Mouse (Mus musculus): ENCODE measurements around the gene Sh3rf3. TPM values are rescaled to one million over a fixed set of nuclear protein-coding genes. Genes with fewer than 3 reads are reported as not detected.

Gene Sh3rf3
- polyA plus RNA-seq, 1 experiment: 6.0 TPM

DNA sequence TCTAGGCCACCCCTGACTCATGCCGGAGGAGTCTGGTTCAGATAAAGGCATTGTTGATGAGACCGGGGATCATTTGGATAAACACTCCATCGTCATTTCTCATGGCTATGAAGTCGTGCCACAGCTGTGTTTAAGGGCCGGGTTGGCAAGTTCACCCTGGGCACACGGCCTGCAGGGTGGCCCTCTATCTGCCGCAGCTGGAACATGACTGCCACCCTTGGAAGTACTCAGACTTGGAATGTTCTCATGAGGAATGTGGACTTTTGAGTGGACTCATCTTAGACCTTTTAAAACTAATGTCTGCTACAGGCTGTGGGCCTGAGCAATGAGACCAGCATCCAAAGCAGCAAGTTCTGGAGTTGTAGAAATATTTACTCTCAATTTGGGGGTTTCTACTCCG is 29.9 kb downstream of the Sh3rf3 start:
- H3K27ac ChIP-seq (ENCODE audit: control insufficient read depth, insufficient read depth, low read length): no peak overlapping the region
- DNase-seq: no peak
- H3K4me3 ChIP-seq (ENCODE audit: control insufficient read depth, insufficient read depth, low read length): no peak overlapping the region
- H3K36me3 ChIP-seq (ENCODE audit: control insufficient read depth, insufficient read depth, low read length): no peaks in the 10 kb centered on the region
- H3K4me1 ChIP-seq (replicated peaks; ENCODE audit: control insufficient read depth, insufficient read depth, low read length): no peaks in the 10 kb centered on the region
- 96% methylated on average over 8 of the region's 8 CpGs for WGBS
- TF ChIP-seq POLR2A (IDR thresholded peaks at IDR 0.05; ENCODE audit: control insufficient read depth, extremely low read depth, insufficient read depth, low read length, poor library complexity) (no peak), CTCF (IDR thresholded peaks at IDR 0.05; ENCODE audit: borderline replicate concordance, control insufficient read depth, extremely low read depth, insufficient read depth, low read length, poor library complexity) (no peak)
- H3K27me3 ChIP-seq (ENCODE audit: control insufficient read depth, insufficient read depth, low read length): no peaks in the 10 kb centered on the region

DNA sequence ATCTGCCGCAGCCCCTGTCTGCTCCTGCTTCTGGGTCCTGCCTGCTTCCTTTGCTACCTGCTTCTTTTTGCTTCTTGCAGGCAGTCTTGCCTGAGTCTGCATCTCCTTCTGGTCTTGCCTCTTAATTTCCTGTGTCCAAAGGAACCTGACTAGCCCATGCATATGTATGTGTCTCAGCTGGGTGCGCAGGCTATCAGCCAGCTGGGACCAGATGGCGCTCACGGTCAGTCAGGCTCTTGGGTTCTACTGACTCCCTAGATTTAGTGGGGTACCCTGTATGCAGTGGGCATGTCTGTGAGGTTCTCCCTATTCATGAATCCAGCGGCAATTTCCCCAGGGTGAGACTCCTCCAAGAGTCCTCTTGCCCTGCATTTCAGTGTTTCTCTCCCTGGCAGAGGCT is 35.0 kb downstream of the Sh3rf3 start:
- no peaks in the 10 kb centered on the region for H3K27me3 ChIP-seq (ENCODE audit: control insufficient read depth, insufficient read depth, low read length)
- no peak overlapping the region for H3K27ac ChIP-seq (ENCODE audit: control insufficient read depth, insufficient read depth, low read length)
- no peaks in the 10 kb centered on the region for H3K4me1 ChIP-seq (replicated peaks; ENCODE audit: control insufficient read depth, insufficient read depth, low read length)
- no peak for DNase-seq
- no peak overlapping the region for H3K4me3 ChIP-seq (ENCODE audit: control insufficient read depth, insufficient read depth, low read length)
- TF ChIP-seq CTCF (IDR thresholded peaks at IDR 0.05; ENCODE audit: borderline replicate concordance, control insufficient read depth, extremely low read depth, insufficient read depth, low read length, poor library complexity) (no peak), POLR2A (IDR thresholded peaks at IDR 0.05; ENCODE audit: control insufficient read depth, extremely low read depth, insufficient read depth, low read length, poor library complexity) (no peak)
- no peaks in the 10 kb centered on the region for H3K36me3 ChIP-seq (ENCODE audit: control insufficient read depth, insufficient read depth, low read length)
- WGBS: 91% methylated on average over 5 of the region's 5 CpGs

DNA sequence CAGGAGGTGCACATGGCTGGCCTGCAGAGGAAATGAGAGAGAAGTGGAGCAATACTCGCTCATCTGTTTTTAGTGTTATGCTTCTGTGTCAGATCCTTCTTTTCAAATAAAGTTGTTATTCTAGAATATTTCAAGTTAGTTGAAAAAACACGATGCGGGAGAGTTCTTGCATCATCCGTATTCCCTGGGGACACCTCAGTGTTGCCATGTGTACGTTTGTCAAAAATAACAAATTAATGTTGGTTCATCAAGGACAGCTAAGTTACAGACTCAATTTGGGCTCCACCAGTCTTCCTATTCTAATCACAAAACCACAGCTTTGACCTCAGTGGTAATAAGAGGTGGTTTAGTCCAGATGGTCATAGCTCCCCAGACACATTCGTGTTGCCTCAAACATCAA is 35.4 kb downstream of the Sh3rf3 start:
- H3K27ac ChIP-seq (ENCODE audit: control insufficient read depth, insufficient read depth, low read length): no peak overlapping the region
- 84% methylated on average over 6 of the region's 6 CpGs for WGBS
- DNase-seq: no peak
- H3K36me3 ChIP-seq (ENCODE audit: control insufficient read depth, insufficient read depth, low read length): no peaks in the 10 kb centered on the region
- H3K4me1 ChIP-seq (replicated peaks; ENCODE audit: control insufficient read depth, insufficient read depth, low read length): no peaks in the 10 kb centered on the region
- H3K27me3 ChIP-seq (ENCODE audit: control insufficient read depth, insufficient read depth, low read length): no peaks in the 10 kb centered on the region
- TF ChIP-seq POLR2A (IDR thresholded peaks at IDR 0.05; ENCODE audit: control insufficient read depth, extremely low read depth, insufficient read depth, low read length, poor library complexity): no peak
- no peak for TF ChIP-seq CTCF (IDR thresholded peaks at IDR 0.05; ENCODE audit: borderline replicate concordance, control insufficient read depth, extremely low read depth, insufficient read depth, low read length, poor library complexity)
- no peak overlapping the region for H3K4me3 ChIP-seq (ENCODE audit: control insufficient read depth, insufficient read depth, low read length)

DNA sequence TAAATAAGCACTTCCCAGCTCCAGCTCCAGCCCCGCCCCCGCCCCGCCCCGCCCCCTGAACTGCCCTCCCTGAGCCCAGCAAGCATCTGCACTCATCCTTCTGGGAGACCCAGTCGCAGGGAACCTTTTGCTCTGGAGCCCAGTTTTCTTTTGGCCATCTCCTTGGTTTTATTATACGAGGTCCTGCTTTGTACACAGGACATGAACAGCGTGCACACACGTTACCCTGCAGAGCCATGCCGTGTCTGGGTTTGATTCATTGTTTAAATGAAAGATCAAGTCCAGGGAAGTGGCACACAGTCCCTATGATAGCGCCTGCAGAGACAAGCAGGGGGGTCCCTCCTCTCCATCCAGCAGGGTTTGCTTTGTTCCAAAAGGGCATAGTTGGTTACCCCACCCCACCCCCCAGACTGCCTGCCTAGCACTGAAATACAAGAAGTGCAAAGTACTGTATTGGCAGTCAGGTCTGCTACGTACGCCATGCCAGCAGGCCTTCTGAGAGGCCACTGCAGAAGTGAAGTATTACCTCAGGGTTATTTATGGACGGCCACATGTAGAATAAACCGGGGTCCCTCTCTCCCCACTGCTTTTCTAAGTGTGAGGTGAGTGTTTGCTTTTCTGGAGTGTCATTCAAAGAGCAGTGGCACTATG is 41.5 kb downstream of the Sh3rf3 start:
- no peak overlapping the region for H3K4me3 ChIP-seq (ENCODE audit: control insufficient read depth, insufficient read depth, low read length)

GRCm38 (mm10) chr10:58855199-58855751 is 42.1 kb downstream of the Sh3rf3 start:
- H3K36me3 ChIP-seq (ENCODE audit: control insufficient read depth, insufficient read depth, low read length): no peaks in the 10 kb centered on the region
- H3K4me3 ChIP-seq (ENCODE audit: control insufficient read depth, insufficient read depth, low read length): no peak overlapping the region
- no peaks in the 10 kb centered on the region for H3K4me1 ChIP-seq (replicated peaks; ENCODE audit: control insufficient read depth, insufficient read depth, low read length)
- H3K27me3 ChIP-seq (ENCODE audit: control insufficient read depth, insufficient read depth, low read length): no peaks in the 10 kb centered on the region
- 86% methylated on average over 5 of the region's 5 CpGs for WGBS
- no peak overlapping the region for H3K27ac ChIP-seq (ENCODE audit: control insufficient read depth, insufficient read depth, low read length)
- TF ChIP-seq CTCF (IDR thresholded peaks at IDR 0.05; ENCODE audit: borderline replicate concordance, control insufficient read depth, extremely low read depth, insufficient read depth, low read length, poor library complexity) (no peak), POLR2A (IDR thresholded peaks at IDR 0.05; ENCODE audit: control insufficient read depth, extremely low read depth, insufficient read depth, low read length, poor library complexity) (no peak)
- no peak for DNase-seq

More for the DNA sequence above, 41.5 kb downstream of the Sh3rf3 start:
- H3K4me1 ChIP-seq (replicated peaks; ENCODE audit: control insufficient read depth, insufficient read depth, low read length): no peaks in the 10 kb centered on the region
- no peak for DNase-seq
- no peak for TF ChIP-seq CTCF (IDR thresholded peaks at IDR 0.05; ENCODE audit: borderline replicate concordance, control insufficient read depth, extremely low read depth, insufficient read depth, low read length, poor library complexity)
- no peak for TF ChIP-seq POLR2A (IDR thresholded peaks at IDR 0.05; ENCODE audit: control insufficient read depth, extremely low read depth, insufficient read depth, low read length, poor library complexity)
- 43% methylated on average over 14 of the region's 14 CpGs for WGBS
- no peaks in the 10 kb centered on the region for H3K27me3 ChIP-seq (ENCODE audit: control insufficient read depth, insufficient read depth, low read length)
- H3K27ac ChIP-seq (ENCODE audit: control insufficient read depth, insufficient read depth, low read length): no peak overlapping the region
- H3K36me3 ChIP-seq (ENCODE audit: control insufficient read depth, insufficient read depth, low read length): no peaks in the 10 kb centered on the region

DNA sequence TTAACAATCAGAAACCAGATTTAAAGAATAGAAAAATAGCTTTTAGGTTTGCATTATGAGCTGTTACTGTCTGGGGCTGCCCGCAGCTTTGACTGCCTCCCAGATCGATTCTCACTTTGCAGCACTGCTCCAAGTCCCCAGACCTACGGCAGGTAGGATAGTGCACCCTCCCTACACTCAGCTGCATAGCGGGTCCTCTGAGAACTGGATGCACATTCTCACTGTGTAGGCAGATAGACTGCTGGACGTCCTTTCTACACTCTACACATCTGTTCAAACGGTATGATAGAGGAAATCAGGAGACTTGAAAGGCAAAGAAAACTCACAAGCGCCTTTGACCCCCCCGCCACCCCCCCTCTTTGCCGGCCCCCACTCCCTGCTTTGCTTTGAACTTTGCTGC is 42.7 kb downstream of the Sh3rf3 start:
- Histone ChIP-seq H3K27ac (ENCODE audit: control insufficient read depth, insufficient read depth, low read length) (no peak overlapping the region), H3K36me3 (ENCODE audit: control insufficient read depth, insufficient read depth, low read length) (no peaks in the 10 kb centered on the region), H3K27me3 (ENCODE audit: control insufficient read depth, insufficient read depth, low read length) (no peaks in the 10 kb centered on the region), H3K4me1 (replicated peaks; ENCODE audit: control insufficient read depth, insufficient read depth, low read length) (no peaks in the 10 kb centered on the region), H3K4me3 (ENCODE audit: control insufficient read depth, insufficient read depth, low read length) (no peak overlapping the region)
- no peak for DNase-seq
- WGBS: 81% methylated on average over 9 of the region's 9 CpGs
- no peak for TF ChIP-seq CTCF (IDR thresholded peaks at IDR 0.05; ENCODE audit: borderline replicate concordance, control insufficient read depth, extremely low read depth, insufficient read depth, low read length, poor library complexity)
- TF ChIP-seq POLR2A (IDR thresholded peaks at IDR 0.05; ENCODE audit: control insufficient read depth, extremely low read depth, insufficient read depth, low read length, poor library complexity): no peak
